Mouse (Mus musculus) lung, adult 2 months (tissue): Measurements from ENCODE around the gene Setd1b.

Experiments
- CTCF ChIP-seq: fragments of 200-500 bp; IDR thresholded peaks from 2 replicates; pipeline ENCODE4 v1.5.1; 2011; ENCODE audit warnings: mild to moderate bottlenecking, low read length, control low read depth; ENCODE audit not compliant: insufficient read depth
- POLR2A ChIP-seq: fragments of 200-500 bp; IDR thresholded peaks from 2 replicates; pipeline ENCODE4 v1.6.1; 2011; ENCODE audit warnings: low read depth, mild to moderate bottlenecking, control low read depth, low read length, borderline replicate concordance; ENCODE audit errors: extremely low read depth

DNA sequence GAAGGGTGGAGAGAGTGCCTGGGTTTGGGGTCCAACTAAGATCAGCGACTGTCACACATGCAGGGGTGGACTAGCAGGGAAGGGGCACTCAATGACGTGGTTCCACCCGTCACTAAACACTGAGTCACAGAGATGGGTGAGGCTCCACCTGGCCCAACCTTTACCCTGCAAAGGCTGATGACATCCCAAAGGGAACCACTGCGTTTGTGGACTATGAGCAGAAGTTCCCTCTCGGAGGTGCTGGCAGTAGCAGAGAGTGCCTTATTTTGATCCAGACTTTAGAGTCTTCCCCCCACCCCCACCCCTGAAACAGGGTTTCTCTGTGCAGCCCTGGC, 11.2 kb upstream of the Setd1b start:
- TF ChIP-seq POLR2A (no peak), CTCF (no peak)
